Mouse (Mus musculus) CD4-positive, CD25-positive, alpha-beta regulatory T cell, adult 2 months (primary cell): ENCODE measurements around the gene Pidd1.
"Not testable (repeated sequence)": the region's sequence is repeated elsewhere in the genome, so short reads cannot be mapped to it uniquely, and the experiment has no call there.

Source experiments
- DNase-seq: peaks from one replicate; pipeline ENCODE4 v3.0.0-alpha.2; 2012; ENCODE audit warnings: low read depth, low spot score

The Pidd1 gene

DNA sequence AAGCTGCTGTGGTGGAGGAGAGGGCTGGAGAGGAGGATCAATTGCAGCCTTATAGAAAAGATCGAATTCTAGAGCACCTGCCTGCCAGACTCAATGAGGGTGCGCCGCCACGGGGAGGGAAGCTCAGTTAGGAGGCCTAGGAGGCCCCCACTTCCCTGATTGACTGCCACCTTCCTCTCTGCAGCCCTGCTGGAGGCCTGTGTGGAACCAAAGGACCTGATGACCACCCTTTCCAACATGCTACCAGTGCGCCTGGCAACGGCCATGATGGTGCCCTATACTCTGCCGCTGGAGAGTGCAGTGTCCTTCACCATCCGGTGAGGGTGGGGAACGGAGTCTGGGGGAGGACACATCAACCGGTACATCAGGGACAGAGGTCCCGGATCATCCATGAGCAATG lies 14.8 kb upstream of the Pidd1 start:
- no peak for DNase-seq

DNA sequence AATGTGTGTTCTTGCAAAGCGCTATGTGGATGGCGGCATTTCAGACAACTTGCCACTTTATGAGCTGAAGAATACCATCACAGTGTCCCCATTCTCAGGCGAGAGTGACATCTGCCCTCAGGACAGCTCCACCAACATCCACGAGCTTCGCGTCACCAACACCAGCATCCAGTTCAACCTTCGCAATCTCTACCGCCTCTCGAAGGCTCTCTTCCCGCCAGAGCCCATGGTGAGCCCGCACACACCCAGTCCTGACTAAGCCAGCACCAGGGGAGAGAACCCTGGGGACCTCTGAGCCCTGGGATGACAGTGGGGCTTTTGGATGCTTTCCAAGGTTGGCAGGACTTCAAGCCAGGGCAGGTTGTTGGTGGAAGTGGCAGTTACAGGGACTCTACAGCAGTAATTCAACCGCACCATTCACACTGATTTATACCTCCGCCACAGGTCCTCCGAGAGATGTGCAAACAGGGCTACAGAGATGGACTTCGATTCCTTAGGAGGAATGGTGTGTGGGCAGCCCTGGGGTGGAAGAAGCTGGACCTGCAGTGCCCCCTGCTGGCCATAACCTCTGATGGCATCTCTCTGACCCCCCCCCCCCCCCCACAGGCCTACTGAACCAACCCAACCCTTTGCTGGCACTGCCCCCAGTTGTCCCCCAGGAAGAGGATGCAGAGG lies 14.3 kb upstream of the Pidd1 start:
- peak; percentile 84 for DNase-seq

DNA sequence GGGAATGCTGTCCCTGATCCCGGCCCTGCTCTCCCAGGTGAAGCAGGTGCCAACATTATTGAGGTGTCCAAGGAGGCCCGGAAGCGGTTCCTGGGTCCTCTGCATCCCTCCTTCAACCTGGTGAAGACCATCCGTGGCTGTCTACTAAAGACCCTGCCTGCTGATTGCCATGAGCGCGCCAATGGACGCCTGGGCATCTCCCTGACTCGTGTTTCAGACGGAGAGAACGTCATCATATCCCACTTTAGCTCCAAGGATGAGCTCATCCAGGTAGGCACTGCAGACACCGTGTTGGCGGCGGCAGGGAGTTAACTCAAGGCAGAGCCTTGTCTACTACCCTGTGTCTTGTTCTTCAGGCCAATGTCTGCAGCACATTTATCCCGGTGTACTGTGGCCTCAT lies 13.4 kb upstream of the Pidd1 start:
- DNase-seq: no peak

DNA sequence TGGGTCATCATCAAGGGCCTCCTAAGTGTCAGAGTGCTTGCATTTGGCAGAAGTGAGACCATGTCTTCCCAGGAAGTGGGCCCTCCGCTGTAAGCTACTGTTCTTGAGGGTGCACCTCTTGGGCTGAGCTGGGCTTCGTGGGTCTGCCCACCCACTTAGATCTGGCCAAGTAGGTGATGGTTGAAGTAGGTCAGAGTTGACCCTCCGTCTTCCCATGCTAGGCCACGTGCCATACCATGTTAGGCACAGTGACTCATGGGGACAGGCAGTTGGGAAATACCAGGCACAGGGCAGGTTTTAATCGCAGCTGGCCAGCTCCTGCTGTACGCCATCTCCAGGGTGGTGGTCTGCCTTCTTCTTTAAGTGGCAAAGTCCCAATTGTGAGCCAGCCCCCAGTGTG lies 12.9 kb upstream of the Pidd1 start:
- no peak for DNase-seq

DNA sequence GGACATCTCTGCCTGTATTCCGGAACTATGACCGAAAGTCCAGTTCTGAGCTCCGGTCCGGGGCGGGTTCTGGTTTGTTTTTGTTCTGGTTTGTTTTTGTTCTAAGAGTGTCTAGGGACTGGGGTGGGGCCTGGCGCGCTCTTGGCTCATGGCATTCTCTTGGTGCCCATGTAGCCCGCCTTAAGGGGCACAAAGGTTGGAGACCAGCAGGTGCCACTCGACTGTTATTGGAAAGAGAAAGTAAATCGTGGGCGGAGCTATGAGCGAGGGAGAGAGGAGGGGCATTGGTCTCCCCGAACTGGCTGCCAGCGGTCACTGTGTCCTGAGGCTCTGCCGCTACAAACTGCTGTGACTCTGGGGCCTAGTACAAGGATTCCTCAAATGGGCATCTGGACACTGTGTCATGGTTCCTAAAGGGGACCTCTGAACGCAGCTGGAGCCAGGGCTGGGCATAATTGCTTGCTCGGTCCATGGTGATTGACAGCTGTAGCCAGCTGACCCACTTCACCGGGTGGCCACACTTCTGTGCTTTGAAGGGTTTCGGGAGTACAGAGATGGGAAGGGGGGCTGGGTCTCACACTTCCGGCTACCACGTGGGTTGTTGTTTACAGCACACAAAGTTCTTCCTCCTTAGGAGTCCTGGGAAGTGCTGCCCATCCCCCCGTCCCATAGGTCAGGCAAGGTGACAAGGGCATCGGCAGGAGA lies 11.9 kb upstream of the Pidd1 start:
- peak; percentile 73 for DNase-seq

DNA sequence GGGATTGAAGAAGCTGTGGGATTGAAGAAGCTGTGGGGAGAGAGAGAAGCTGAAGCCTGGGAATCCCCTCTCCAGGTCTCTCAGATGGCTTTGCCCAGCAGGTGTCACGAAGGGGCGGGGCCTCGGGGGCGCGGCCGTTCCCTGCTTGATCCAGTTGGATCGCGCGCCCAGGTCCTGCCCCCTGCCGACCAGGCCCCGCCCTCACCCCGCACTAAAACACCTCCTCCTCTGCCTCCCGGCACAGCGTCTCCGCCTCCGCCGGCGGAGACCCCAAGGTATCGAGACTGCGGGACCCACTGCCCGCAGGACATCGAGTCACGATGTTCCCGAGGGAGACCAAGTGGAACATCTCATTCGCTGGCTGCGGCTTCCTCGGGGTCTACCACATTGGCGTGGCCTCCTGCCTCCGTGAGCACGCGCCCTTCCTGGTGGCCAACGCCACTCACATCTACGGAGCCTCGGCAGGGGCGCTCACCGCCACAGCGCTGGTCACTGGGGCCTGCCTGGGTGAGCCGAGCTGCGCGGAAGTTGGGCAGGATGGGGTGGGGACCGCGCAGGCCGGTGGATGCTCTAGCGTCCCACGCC lies 11.2 kb upstream of the Pidd1 start, which contains the start of gene Pnpla2:
TSS of gene Pnpla2 (plus strand) at position 232 of the 585 bp plus-strand sequence.
- peak; percentile 97 for DNase-seq

DNA sequence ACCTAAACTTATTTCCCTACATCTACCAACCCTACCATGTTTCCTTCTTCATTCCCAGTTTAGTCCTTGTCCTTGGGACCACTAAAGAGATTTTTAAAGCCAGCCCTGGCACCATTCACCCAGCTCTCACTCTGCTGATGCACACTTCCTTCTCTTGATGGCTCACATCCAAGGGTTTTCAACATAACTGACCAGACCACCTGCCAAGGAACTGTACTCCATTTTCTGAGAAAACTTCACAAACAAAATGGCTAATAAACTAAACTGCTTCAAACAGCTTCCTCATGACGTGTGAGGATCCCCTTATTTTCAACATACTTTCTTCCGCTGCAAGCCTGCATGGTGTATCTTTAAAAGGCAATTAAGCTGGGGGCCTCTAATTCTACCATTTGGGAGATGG lies 9.8 kb upstream of the Pidd1 start:
- no peak for DNase-seq

DNA sequence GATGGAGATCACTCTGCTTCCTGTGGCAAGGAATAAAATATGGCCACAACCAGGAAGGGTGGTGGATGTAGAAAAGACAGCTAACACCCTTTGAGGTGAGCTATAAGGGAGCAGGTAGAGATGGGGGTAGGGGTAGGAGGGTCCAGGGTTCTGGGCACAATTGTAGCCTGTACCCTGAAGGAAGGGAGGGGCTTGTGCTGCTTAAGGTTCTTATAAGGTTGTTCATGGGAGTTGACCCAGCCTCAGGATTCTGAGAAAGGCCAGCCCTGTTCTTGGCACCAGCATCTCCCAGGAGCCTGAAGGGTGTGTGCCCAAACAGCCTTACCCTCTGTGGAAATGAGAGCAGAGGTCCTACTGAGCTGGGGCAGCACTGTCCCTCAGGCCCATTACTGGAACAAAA lies 8.1 kb upstream of the Pidd1 start:
- DNase-seq: no peak

DNA sequence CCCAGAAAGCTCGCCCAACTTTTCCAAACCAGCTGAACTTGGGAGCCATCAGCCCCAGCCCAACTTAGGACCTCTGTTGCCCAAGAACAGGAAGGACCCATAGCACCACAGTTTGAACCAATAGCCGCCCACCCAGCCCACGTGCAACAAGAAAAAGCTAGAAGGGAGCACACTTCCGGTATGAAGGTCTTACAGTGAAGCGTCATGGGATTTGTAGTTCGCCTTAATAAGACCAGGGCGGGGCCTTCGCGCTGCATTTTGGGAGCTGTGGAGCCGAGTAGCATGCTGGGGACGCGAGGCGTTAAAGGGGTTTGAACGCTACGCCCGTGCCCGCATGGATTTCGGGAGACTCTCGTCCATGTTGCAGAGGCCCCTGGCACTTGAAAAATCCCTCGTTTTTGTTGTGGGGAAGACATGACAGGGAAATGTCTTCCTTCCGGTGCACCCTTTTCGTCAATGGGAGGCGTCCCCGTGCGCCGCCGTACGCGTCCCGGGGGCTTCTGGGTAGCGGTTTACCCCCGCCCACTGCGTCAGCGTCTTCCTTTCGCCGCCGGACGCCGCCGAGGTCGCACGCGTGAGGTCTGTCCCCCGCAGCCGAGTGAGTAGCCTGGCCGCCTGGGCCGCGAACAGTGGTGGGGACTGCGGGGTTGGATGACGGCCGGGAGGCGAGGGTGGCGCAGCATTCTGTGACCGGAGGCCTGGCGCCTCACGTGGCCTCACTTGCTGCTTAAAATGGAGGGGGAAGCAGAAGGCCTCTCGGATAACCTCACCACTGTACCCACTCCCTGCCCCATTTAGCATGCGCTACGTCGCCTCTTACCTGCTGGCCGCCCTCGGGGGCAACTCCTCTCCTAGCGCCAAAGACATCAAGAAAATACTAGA lies 3.5 kb upstream of the Pidd1 start, which contains the start of gene Rplp2:
TSS of gene Rplp2 (plus strand) at position 261 of the 882 bp plus-strand sequence.
- DNase-seq: peak; percentile 94

DNA sequence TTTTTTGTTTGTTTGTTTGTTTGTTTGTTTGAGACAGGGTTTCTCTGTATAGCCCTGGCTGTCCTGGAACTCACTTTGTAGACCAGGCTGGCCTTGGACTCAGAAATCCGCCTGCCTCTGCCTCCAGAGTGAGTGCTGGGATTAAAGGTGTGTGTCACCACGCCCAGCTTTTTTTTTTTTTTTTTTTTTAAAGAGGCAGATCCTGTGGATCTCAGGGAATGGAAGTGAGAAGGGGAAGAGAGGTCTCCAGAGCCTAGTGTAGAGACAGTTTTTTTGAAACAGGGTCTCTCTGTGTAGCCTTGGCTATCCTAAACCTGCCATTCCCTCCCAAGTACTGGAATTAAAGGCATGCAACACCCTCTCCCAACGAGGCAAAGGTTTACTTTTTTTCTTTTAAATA lies 2.5 kb upstream of the Pidd1 start:
- DNase-seq: not testable (repeated sequence)

DNA sequence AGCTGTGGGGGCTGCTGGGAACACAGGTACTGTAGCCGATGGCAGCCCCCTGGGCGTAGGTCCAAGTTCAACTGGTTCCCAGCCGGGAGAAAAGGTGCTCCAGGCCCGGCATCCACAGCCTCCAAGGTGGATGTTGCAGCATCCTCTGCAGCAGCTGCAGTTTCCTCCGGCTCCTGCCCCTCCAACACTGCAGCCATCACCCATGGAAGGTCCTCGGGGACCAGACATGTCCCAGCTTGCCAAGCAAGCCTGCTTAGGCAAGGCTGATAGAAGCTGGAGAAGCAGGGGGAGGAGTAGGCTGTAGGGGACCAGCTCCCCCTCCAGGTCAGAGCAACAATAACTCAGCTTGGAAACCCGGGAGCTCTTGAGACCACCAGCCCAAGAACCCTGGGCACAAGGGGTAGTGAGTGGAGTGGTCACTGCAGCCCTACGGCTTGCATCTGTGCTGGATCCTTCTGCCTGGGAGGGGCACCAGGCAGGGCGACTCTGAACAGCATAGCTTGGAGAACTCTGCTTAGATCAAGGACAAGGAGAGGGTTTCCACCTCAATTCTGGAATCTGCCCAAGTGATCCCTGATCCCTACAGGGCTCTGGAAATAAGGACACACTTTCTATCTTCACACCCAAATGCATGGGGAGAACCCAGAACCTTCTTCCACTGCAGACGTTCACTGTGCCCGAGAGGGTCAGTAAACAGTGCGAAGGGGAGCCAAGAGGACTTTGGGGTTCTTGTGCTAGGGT lies 574 bp downstream of the Pidd1 start:
- DNase-seq: peak; percentile 38

DNA sequence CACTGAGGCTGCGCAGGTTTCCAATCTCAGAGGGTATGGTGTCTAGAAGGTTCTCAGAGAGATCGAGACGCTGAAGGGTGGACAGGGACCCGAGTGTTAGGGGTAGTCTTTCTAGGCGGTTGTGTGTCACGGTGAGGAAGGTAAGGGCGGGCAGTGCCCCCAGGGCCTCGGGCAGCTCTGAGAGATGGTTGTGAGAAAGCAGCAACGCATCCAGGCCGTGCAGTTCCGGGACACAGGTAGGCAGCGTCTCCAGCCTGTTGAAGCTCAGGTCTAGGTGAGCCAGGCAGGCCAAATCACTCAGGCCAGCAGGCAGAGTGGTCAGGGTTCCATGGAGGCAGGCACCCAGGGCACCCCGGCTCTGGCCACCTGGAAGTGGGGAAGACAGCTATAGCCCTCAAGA lies 1.6 kb downstream of the Pidd1 start:
- no peak for DNase-seq

DNA sequence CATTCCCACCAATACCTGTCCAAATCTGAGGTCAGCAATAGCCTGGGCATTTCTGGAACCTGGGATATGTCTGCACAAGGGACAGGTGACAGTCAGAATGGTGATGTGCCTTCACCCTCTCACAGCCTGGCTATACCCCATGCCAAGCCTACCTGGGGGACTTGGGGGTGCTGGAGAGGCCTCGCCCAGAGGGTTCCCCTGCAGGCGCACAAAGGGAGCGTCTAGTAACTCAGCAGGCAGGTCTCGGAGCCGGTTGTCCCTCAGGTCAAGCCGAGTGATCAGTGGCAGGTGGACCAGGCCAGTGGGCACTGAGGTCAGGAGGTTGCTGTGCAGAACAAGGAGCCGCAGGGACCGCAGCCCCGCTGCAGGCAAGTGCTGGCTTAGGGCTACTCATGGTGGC lies 2.4 kb downstream of the Pidd1 start:
- no peak for DNase-seq

DNA sequence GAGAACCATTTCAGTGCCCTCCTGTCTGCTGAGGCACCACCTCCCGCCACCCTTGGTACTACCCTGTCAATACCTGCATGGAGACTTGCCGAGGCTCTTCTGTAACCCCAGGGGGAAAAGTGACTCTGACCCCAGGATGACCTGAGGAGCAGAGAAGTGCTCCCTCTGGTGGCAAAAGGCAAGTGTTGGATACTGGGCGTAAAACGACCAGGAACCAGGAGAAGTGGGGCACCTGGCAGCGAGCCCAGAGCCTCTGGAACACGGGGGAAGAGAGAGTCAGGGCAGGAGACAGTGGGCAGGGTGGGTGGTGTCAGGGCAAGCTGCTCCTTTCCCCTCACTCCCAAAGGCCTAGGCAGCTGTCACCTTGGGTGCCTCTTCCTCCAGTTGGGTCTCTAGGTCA lies 3.2 kb downstream of the Pidd1 start:
- peak; percentile 73 for DNase-seq

DNA sequence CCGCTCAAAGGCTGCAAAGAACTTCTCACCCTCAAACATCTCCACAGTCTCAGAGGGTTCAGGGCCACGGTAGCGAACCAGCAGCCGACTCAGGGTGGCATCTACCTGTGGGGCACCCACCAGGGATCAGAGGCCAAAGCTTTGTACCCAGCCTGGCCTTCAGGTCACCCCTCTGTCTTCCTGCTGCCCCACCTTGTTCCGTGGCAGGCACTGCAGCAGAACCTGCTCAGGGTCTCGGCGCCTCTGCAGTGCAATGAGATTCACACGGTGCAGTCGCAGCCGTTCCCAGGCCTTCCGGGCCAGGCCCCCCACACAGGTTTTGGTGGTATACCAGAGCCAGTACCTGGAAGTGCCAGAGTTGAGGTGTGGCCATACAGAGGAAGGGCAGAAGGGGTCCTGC lies 4.0 kb downstream of the Pidd1 start:
- DNase-seq: no peak

DNA sequence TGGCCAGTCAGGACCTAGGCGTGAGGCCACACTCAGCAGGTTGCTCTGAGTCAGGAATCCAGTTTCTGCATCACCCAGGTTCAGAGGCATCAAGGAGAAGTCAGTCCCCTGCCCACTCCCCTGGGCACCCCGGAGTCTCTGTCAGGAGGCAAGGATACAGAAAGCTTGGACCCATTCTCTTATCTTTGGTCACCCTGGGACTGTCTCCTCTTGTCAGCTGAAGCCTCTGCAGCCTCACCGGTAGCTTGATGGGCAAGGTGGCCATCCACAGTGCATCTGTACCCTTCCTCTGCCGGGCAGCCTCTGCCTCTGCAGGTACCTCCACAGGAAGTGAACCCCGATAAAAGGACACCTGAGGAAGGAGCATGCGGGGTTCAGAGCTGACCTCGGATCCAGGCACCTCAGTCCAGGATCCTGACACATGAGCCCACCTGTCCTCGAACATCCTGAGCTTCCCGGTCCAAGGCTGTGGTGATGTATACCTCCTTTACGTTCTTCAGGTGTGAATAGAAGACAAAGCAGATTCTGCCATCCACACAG lies 4.6 kb downstream of the Pidd1 start:
- no peak for DNase-seq

DNA sequence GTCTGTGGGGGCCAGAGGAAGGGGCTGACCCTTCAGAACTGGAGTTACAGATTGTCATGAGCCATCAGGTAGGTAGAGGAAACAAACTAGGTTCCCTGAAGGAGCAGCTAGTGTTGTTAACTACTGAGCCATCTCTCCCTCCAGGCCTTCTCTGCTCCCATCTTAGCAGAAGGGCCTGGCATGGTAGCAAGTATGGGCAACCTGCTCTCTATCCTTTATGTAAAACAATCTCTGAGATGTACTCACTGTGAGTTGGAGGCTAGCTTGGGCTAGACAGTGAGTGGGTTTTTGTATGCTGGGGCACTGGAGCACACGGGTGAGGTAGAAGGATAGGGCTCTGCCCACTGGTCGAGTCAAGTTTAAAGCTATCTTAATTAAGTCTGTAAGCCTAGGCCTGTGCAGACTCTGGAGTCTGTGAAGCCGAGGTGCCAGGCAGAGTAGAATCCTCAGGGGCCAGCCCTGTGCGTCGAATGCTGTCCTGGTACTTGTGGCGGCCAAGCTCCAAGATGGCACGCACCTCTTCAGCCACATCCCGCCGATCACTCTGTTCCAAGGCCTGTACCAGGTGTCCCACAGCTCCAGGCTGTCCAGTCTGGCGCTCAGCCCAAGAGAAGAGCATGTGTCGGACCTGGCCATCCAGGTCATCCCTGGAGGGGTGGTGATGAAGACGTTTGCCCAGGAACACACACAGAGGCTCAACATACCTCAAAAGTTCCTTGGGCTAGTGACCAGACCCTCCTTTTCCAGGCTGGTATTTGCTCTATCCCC lies 5.4 kb downstream of the Pidd1 start:
- no peak for DNase-seq

DNA sequence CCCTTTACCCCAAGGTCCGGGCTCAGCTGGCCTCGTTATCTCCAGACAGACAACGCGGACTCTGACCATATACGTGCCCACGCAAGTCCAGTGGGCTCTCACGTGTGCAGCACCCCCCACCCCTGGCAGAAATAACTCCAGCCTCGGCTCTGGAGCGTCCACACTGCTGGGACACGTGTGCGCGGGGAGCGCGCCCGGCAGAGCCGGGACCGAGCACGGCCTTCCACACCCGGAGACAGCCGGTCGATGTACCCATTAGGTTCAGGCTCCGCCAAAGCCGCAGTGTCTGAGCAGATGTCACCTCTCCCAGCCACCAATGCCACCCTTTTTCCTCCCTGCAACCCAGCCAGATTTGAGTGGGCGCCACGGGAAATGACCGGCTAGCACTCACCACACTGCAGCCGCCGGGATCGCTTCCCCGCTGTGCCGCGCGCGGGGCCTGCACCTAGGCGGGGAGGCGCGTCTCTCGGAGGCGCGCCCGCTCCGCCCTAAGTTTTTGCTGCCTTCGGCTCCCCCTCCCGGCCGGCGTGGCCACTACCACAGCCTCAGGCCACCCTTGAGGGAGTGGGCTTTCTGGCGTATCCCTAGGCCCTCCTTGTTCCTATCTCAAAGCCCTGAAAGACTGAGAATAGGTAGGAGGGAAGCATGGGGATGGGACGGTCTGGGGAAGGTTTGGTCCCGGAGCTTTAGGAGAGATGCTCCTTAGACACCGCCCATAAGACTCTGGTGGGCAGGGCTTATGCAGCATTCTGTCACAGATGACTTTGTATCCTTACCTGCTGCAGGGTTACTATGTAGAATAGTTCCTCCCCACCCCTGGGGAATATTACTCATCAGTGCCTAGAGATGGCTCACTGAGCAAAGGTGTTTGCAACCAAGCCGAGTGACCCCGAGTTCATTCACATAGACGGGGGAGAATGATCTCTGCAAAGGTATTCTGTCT lies 6.4 kb downstream of the Pidd1 start, which contains the start of gene Slc25a22:
TSS of gene Slc25a22 (minus strand) at position 715 of the 943 bp plus-strand sequence.
- DNase-seq: peak; percentile 88

DNA sequence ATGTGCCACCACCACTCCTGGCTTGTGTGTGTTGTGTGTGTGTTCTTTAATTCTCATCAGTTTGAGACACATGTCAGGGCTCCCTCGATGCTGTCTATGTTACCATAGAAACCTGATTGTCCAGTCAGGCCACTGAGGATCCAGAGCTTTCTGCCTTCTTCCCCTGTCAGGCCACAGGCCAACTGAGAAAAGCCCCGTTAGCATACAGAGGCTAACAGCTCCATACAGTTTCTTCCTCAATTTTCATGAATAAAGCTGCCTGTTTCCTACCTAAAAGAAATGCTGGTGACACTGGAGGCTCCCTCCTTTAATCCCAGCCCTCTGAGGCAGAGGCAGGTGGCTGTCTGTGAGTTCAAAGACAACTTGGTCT lies 7.3 kb downstream of the Pidd1 start:
- DNase-seq: no peak
